Mouse (Mus musculus) T-cell, adult 2 months (primary cell): ENCODE measurements at regions not wholly inside any gene's neighbourhood (a gene's known extent, or its start where the extent isn't known, plus 50 kb on each side); places are given as distances from the start of the nearest gene placed in this dataset.

Experiments
- DNase-seq: peaks from one replicate; pipeline ENCODE4 v3.0.0; 2022; ENCODE audit warnings: low spot score

- DNase-seq: no peak
Measured at GRCm38 (mm10) chr3:106879994-106880393, 53.9 kb upstream of the Olfr266 start.

- peak; percentile 20 for DNase-seq
Measured at GRCm38 (mm10) chr3:106903198-106903597, 77.1 kb upstream of the Olfr266 start.

DNA sequence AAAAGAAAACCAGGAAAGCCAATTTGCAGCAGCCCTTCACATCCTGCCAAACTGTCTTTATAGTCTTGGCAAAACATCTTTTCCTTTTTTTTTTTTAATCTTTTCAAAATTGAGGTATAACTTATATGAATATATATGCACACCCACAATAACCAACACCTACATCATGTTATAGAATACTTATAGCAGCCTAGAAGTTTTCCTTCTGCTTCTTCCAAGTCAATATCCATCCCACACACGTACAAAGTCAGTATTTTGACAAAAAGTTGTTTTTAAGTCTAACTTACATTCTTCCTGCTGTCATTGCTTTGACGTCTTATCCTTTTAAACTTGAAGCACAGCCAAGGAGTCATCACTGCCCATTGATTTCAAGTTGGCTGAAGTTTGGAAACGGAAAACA, 80.6 kb upstream of the Olfr266 start:
- DNase-seq: no peak

- DNase-seq: no peak
Measured at GRCm38 (mm10) chr3:106936067-106936466, 99.9 kb upstream of the Kcna3 start.

DNA sequence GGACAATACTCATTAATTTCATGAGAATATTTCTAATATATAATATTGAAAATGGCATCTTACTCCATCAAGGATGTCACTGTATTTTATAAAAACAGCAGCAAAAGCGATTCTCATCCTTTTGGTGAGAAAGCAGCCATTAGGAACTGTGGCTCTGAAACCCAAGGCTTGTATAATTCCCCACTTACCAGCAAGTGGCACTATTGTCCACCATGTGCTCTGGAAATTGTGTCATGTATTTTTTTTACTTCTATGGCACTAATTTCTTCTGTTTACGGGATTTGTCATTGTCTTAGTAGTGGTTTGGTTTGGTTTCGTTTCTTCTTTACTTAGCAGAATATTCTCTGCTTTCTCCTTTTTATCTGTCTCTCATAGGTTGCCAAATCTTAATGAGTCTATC, 95.9 kb upstream of the Kcna3 start:
- DNase-seq: peak; percentile 55

DNA sequence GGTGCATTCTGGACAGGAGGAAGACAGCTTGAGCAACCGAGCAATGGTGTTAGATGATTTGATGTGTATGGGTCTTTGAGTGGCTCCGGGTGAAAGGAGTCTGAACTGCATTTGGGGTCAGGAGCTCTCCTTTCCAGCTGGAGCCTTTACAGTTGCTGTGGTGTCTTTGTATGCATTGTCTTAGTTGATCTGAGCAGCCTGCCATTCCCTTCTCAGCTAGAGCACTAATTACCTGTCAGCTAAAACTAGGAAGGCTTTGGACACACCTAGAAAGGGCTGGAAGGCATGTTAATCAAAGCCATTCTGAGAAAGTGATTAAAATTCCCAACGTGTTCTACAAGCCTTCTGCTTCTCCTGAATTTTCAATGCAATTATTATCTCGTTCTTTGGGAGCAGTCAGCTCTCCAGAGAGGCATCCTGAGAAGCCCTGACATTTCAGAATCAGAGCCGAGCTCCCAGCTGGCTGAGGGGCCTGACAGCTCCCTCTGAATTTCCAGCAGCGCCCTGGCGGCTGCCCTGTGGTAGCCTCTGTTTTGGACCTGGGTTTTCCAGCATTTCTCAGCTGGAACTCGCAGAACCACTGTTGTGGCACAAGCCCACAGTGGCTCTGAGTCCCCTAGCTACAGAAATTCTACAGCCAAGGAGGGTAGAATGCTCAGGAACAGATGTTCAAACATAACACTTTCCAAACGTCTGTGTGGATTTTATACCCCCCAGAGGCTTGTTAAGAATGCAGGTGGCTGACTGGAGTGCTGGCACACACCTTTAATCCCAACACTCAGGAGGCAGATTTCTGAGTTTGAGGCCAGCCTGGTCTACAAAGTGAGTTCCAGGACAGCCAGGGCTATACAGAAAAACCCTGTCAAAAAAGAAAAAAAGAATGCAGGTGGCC, 80.2 kb upstream of the Kcna3 start:
- DNase-seq: no peak

DNA sequence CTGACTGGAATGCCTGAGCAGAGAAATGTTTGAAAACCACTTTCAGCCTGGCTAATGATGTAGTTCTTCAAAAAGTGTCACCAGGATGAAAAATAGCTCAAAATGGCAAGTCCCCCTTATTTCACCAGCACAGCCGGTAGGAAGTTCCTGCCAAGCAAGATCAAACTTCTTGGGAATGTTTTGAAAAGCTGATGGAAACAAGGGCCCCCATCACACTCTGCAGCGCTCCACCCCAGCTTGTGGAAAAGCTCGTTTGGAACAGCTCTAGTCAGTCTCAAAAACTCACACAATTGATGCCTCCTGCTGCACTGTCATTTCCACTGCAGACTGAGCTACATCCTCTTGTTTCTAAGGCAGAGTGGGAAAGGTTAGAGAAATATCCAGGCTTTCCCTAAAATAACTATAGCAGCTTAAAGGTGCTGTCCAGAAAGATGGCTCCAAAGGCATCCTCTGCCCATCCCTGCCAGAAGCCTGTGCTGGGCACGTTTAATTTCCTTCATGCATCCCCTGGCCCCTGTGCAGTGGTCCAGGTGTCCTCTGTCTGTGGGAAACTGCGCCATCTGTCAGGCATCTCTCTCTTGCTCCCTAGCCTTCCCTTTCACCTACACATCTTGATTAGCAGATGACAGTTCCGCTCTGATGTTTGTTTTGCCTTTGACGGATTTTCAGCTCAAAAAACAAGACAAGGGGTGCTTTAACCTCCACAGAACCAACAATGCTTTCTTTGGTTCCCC, 78.6 kb upstream of the Kcna3 start:
- no peak for DNase-seq

GRCm38 (mm10) chr3:106958194-106958593, 77.8 kb upstream of the Kcna3 start:
- DNase-seq: no peak

- no peak for DNase-seq
Measured at GRCm38 (mm10) chr3:106960596-106960995, 75.4 kb upstream of the Kcna3 start.

DNA sequence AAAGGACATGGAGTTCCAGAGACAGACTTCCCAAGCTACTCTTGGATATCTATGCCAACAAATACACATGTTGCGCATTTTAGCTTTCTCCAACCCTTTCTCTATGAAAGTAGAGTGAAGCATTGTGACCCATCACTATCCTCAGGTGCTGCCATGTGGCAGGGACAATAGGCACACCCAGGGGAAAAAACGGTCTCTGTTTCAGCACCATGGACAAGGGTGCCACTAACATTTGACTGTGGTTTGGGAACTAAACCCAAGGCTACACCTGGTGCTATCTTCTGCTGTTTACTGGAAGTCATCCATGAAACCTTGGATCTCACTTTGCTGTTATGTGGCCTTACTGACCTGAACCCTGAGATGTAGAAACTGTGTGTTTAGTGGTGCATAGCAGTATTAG, 73.5 kb upstream of the Kcna3 start:
- DNase-seq: no peak

DNA sequence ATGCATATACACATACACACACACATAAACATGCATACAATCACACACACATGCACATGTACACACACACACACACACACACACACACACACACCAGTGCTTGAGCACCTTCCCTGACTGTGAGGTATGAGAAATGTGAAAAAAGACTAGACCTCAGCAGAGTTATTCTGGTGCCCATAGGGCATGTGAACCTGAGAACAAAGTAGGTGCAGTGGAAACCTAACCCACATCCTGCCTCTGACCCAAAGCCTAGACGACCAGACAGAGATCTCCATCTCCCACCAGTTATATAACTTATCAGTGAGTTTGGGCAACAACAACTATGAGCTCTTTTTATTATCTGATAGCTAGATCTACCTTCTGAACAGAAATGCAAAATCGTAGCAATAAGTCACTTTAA, 69.8 kb upstream of the Kcna3 start:
- peak; percentile 21 for DNase-seq

GRCm38 (mm10) chr3:106967479-106967878, 68.5 kb upstream of the Kcna3 start:
- peak; percentile 23 for DNase-seq

DNA sequence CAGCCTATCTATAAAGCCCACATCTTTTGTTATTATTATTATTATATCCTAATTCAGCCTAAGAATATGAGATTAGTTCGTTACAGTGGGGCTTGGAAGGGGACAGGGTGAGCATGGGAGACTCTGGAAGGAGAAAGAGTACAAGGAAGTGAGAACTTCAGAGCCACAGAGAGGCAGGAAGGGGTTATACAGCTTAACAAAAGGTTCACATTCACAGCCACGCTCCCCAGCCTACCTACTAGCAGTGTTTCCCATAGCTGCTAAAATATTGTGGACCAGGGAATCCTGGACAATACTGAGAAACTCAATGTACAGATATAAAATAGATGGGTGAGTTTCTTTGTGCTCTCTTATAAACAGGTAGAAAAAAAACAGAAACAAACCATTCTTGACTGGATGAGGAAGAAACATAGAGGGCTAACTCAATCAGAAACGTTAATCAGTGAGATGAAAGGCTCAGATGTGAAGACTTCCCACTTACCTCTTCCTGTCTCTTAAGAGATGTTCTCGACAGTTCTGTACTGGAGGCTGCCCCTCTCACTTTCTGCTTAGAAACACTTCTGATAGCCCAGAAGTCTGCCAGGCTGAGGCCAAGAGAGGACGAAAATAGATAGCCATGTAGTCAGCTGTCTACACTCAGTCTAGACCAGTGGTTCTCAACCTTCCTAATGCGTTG, 61.7 kb upstream of the Kcna3 start:
- DNase-seq: peak; percentile 7

GRCm38 (mm10) chr3:106978728-106979127, 57.2 kb upstream of the Kcna3 start:
- DNase-seq: no peak

GRCm38 (mm10) chr3:106980914-106981313, 55.1 kb upstream of the Kcna3 start:
- no peak for DNase-seq

- DNase-seq: no peak
Measured at GRCm38 (mm10) chr3:106981323-106981722, 54.6 kb upstream of the Kcna3 start.

- DNase-seq: no peak
Measured at GRCm38 (mm10) chr3:106984231-106984630, 51.7 kb upstream of the Kcna3 start.
